Mouse (Mus musculus) liver, embryonic 16.5 days (tissue): ENCODE measurements around the gene Olfr320. TPM values are rescaled to one million over a fixed set of nuclear protein-coding genes. Genes with fewer than 3 reads are reported as not detected.
"Not testable (repeated sequence)": the region's sequence is repeated elsewhere in the genome, so short reads cannot be mapped to it uniquely, and the experiment has no call there.

Experiments used
- ATAC-seq: fragments of 200-750 bp; cut with Nextera tagmentation; 2 replicates; pipeline ENCODE4 v1.8.0; 2017; ENCODE audit warnings: low read depth, mild to moderate bottlenecking, moderate number of reproducible peaks, moderate library complexity
- H3K27ac ChIP-seq: fragments of 300-500 bp; sonication (generic); 2 replicates; pipeline ENCODE4 v1.5.1; 2014; ENCODE audit warnings: mild to moderate bottlenecking, low read length
- H3K27me3 ChIP-seq: fragments of 300-500 bp; sonication (generic); 2 replicates; pipeline ENCODE4 v1.6.1; 2014; ENCODE audit warnings: low read depth, low read length, mixed read lengths; ENCODE audit not compliant: control insufficient read depth, insufficient read depth
- H3K36me3 ChIP-seq: fragments of 300-500 bp; sonication (generic); 2 replicates; pipeline ENCODE4 v1.6.1; 2014; ENCODE audit warnings: mild to moderate bottlenecking; ENCODE audit not compliant: control insufficient read depth, insufficient read depth
- H3K4me1 ChIP-seq: fragments of 300-500 bp; sonication (generic); 2 replicates; pipeline ENCODE4 v1.6.1; 2014; ENCODE audit warnings: low read depth, low read length, mixed read lengths; ENCODE audit not compliant: control insufficient read depth
- H3K4me2 ChIP-seq: fragments of 300-500 bp; sonication (generic); 2 replicates; pipeline ENCODE4 v1.6.1; 2014; ENCODE audit warnings: low read depth, low read length, mixed read lengths
- H3K4me3 ChIP-seq: fragments of 300-500 bp; sonication (generic); 2 replicates; pipeline ENCODE4 v1.5.1; 2014; ENCODE audit warnings: low read depth, mild to moderate bottlenecking, low read length
- H3K9ac ChIP-seq: fragments of 300-500 bp; sonication (generic); 2 replicates; pipeline ENCODE4 v1.6.1; 2014; ENCODE audit warnings: low read depth, low read length
- H3K9me3 ChIP-seq: fragments of 300-500 bp; sonication (generic); replicated peaks from 2 replicates; pipeline ENCODE4 v1.6.1; 2016; ENCODE audit warnings: low read length; ENCODE audit not compliant: control insufficient read depth
- WGBS: fragments of 180-500 bp; shearing (Covaris S2); extraction: QIAGEN DNeasy Blood & Tissue Kit; methylation state at CpG from one replicate; pipeline ENCODE4 v1.1.7; 2014; ENCODE audit not compliant: insufficient replicate concordance; 5-methylcytosine and 5-hydroxymethylcytosine counted together
- polyA plus RNA-seq: library from polyadenylated mRNA; unstranded; fragments of >200 nt; fragmentation: Nextera tagmentation; extraction: Ambion mirVana; gene quantifications from 2 replicates; pipeline ENCODE4 v1.2.1, GENCODE M21; 2015

Gene Olfr320
- polyA plus RNA-seq, 1 experiment from 2014 or later = not detected

- WGBS = 85% methylated on average over 3 of the region's 3 CpGs
- Histone ChIP-seq H3K4me3 (no peak overlapping the region), H3K4me1 (no peaks in the 10 kb centered on the region), H3K9me3 (no peaks in the 10 kb centered on the region), H3K9ac (no peak overlapping the region), H3K27me3 (no peaks in the 10 kb centered on the region), H3K36me3 (peaks cover 17% of the 10 kb centered on the region), H3K4me2 (no peak overlapping the region), H3K27ac (no peak overlapping the region)
- ATAC-seq = no peak
These were observed 25.7 kb upstream of the Olfr320 start for GRCm38 (mm10) chr11:58655151-58655550.

- no peak for ATAC-seq
- 75% methylated on average over 4 of the region's 4 CpGs for WGBS
- no peak within 1 kb of the TSS for H3K4me3 ChIP-seq
- no peak within 1 kb of the TSS for H3K4me2 ChIP-seq
- no peak within 1 kb of the TSS for H3K27ac ChIP-seq
- no peaks in the 10 kb centered on the region for H3K27me3 ChIP-seq
- H3K9ac ChIP-seq = no peak within 1 kb of the TSS
- no peaks in the 10 kb centered on the region for H3K4me1 ChIP-seq
- H3K36me3 ChIP-seq = no peaks in the 10 kb centered on the region
- no peaks in the 10 kb centered on the region for H3K9me3 ChIP-seq
These were observed 22.3 kb upstream of the Olfr320 start, which contains the start of gene Olfr322 for GRCm38 (mm10) chr11:58658596-58658995. Gene Olfr322 (plus strand): TSS chr11:58658782.

GRCm38 (mm10) chr11:58669252-58669651, 11.6 kb upstream of the Olfr320 start:
- Histone ChIP-seq H3K27me3 (no peaks in the 10 kb centered on the region), H3K36me3 (no peaks in the 10 kb centered on the region), H3K4me3 (no peak overlapping the region), H3K27ac (no peak overlapping the region), H3K4me2 (no peak overlapping the region), H3K9ac (no peak overlapping the region), H3K4me1 (no peaks in the 10 kb centered on the region), H3K9me3 (no peaks in the 10 kb centered on the region)
- no peak for ATAC-seq

- WGBS = 41% methylated on average over 4 of the region's 4 CpGs
- no peak overlapping the region for H3K27ac ChIP-seq
- no peak overlapping the region for H3K4me2 ChIP-seq
- H3K9me3 ChIP-seq = no peaks in the 10 kb centered on the region
- no peaks in the 10 kb centered on the region for H3K27me3 ChIP-seq
- no peaks in the 10 kb centered on the region for H3K4me1 ChIP-seq
- no peaks in the 10 kb centered on the region for H3K36me3 ChIP-seq
- no peak overlapping the region for H3K4me3 ChIP-seq
- ATAC-seq = no peak
- no peak overlapping the region for H3K9ac ChIP-seq
These were observed 9.1 kb upstream of the Olfr320 start for GRCm38 (mm10) chr11:58671825-58672224.

- no peaks in the 10 kb centered on the region for H3K9me3 ChIP-seq
- no peak within 1 kb of the TSS for H3K9ac ChIP-seq
- WGBS = 61% methylated on average over 3 of the region's 3 CpGs
- no peak within 1 kb of the TSS for H3K4me3 ChIP-seq
- H3K27ac ChIP-seq = no peak within 1 kb of the TSS
- H3K4me1 ChIP-seq = no peaks in the 10 kb centered on the region
- H3K36me3 ChIP-seq = no peaks in the 10 kb centered on the region
- H3K27me3 ChIP-seq = no peaks in the 10 kb centered on the region
- ATAC-seq = no peak
- no peak within 1 kb of the TSS for H3K4me2 ChIP-seq
These were observed 18.0 kb downstream of the Olfr320 start, which contains the start of gene Olfr319 for GRCm38 (mm10) chr11:58698862-58699261. Gene Olfr319 (plus strand): TSS chr11:58699162.

- no peak overlapping the region for H3K4me3 ChIP-seq
- no peak overlapping the region for H3K27ac ChIP-seq
- H3K27me3 ChIP-seq = no peaks in the 10 kb centered on the region
- no peak overlapping the region for H3K4me2 ChIP-seq
- no peak for ATAC-seq
- no peak overlapping the region for H3K9ac ChIP-seq
- WGBS = 63% methylated on average over 11 of the region's 11 CpGs
- no peaks in the 10 kb centered on the region for H3K4me1 ChIP-seq
- H3K9me3 ChIP-seq = no peaks in the 10 kb centered on the region
- H3K36me3 ChIP-seq = no peaks in the 10 kb centered on the region
These were observed 28.2 kb downstream of the Olfr320 start for GRCm38 (mm10) chr11:58709086-58709485.

- H3K4me2 ChIP-seq, H3K9ac ChIP-seq, H3K27ac ChIP-seq, H3K4me1 ChIP-seq, H3K4me3 ChIP-seq, H3K9me3 ChIP-seq, H3K27me3 ChIP-seq, H3K36me3 ChIP-seq, ATAC-seq: not testable (repeated sequence)
- WGBS = 70% methylated on average over 7 of the region's 7 CpGs
These were observed 36.8 kb downstream of the Olfr320 start for GRCm38 (mm10) chr11:58717723-58718122.

- Histone ChIP-seq H3K4me2 (no peak overlapping the region), H3K27ac (no peak overlapping the region), H3K36me3 (no peaks in the 10 kb centered on the region), H3K9me3 (no peaks in the 10 kb centered on the region), H3K27me3 (no peaks in the 10 kb centered on the region), H3K4me1 (no peaks in the 10 kb centered on the region), H3K4me3 (no peak overlapping the region), H3K9ac (no peak overlapping the region)
- no peak for ATAC-seq
- WGBS = 60% methylated on average over 4 of the region's 4 CpGs
These were observed 38.8 kb downstream of the Olfr320 start for GRCm38 (mm10) chr11:58719701-58720100.

- no peaks in the 10 kb centered on the region for H3K27me3 ChIP-seq
- no peak within 1 kb of the TSS for H3K27ac ChIP-seq
- no peaks in the 10 kb centered on the region for H3K9me3 ChIP-seq
- H3K4me2 ChIP-seq = no peak within 1 kb of the TSS
- ATAC-seq = no peak
- H3K9ac ChIP-seq = no peak within 1 kb of the TSS
- no peak within 1 kb of the TSS for H3K4me3 ChIP-seq
- no peaks in the 10 kb centered on the region for H3K4me1 ChIP-seq
- H3K36me3 ChIP-seq = no peaks in the 10 kb centered on the region
These were observed 43.0 kb downstream of the Olfr320 start, which contains the start of gene Olfr318 for GRCm38 (mm10) chr11:58723914-58724313. Gene Olfr318 (minus strand): TSS chr11:58724014.
